Mouse (Mus musculus): ENCODE measurements around the gene Elavl3. TPM values are rescaled to one million over a fixed set of nuclear protein-coding genes. Genes with fewer than 3 reads are reported as not detected.

Elavl3 gene
- polyA plus RNA-seq, 1 experiment from 2014 or later, result 2.8 TPM

DNA sequence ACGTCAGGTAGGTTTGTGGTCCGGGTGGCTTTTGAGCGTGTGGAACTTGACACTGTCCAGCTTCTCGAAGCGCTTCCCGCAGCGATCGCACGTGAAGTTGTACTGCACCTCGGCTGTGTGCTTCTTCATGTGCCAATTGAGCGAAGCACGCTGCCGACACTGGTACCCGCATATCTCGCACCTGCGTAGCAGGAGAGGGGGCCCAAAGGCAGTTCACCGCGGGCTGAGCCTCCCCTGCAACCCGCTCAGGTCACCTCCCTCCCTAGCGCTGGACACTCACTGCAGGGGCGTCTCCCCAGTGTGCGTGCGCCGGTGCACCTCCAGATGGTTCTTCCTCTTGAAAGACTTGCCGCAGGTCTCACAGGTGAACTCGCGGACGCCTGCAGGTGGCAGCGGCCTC lies 3.9 kb upstream of the Elavl3 start:
- Histone ChIP-seq H3K9ac (no peak overlapping the region), H3K27ac (no peak overlapping the region), H3K27me3 (replicated peaks) (peaks cover 43% of the 10 kb centered on the region), H3K4me2 (replicated peaks) (no peak overlapping the region), H3K4me1 (replicated peaks) (peaks cover 23% of the 10 kb centered on the region), H3K9me3 (no peaks in the 10 kb centered on the region), H3K4me3 (replicated peaks) (no peak overlapping the region), H3K36me3 (peaks cover 23% of the 10 kb centered on the region)
- 31% methylated on average over 29 of the region's 29 CpGs for WGBS
- ATAC-seq, result no peak

DNA sequence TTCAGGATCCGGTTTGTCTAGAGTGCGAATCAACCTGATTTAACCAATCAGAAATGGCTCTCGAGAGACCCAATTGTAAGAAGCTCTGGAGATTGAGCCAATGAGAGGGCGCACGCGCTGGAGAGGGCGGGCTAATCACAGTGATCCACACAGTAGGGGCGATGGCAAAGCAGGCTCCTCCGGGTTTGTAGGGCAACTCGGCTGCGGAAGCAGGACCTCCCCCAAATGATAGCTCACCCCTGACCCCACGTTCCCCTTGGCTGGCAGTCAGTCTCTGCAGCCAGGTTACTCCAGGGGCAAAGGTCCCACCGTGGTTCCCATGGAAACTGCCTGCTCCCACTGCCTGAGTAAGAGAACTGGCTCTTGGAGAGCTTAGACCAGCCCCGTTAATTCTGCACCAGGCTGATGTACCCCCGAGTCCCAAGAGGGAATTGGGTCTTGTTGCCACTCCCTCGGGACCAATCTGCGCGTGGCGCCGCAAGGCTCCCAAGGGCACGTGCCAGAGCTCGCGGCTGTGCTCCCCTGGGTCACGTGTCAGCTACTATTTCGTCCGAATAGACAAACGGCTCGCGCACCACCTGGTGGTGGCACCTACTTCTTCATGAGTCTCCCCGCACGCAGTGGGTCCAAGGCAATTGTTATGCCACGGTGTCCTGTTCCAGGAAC lies 2.7 kb upstream of the Elavl3 start:
- Histone ChIP-seq H3K27ac (no peak overlapping the region), H3K36me3 (peaks cover 22% of the 10 kb centered on the region), H3K9me3 (no peaks in the 10 kb centered on the region), H3K4me1 (replicated peaks) (peaks cover 33% of the 10 kb centered on the region), H3K4me2 (replicated peaks) (peak overlapping the region; percentile 53), H3K9ac (no peak overlapping the region), H3K4me3 (replicated peaks) (peak overlapping the region; percentile 17; the same call in 1 of the 2 replicates), H3K27me3 (replicated peaks) (peaks cover 54% of the 10 kb centered on the region)
- WGBS, result 2% methylated on average over 32 of the region's 32 CpGs
- ATAC-seq, result peak; percentile 55

DNA sequence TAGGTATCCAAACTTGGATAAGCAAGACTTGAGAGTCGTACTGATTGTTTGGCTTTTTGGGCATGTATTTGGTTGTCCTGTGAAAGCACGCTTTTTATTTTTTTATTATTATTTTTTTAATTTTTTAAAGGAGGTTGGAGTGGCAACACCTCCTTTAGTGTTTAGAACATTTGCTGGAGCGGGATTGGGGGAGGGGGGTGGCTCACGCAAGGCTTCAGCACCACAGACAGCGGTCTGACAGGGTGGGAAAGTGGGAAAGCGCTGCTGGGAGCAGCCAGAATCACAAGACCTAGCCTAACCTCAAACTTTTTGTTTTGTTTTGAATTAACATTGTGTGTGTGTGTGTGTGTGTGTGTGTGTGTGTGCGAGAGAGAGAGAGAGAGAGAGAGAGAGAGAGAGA lies 1.8 kb upstream of the Elavl3 start:
- Histone ChIP-seq H3K9me3 (no peaks in the 10 kb centered on the region), H3K9ac (no peak overlapping the region), H3K27me3 (replicated peaks) (peaks cover 58% of the 10 kb centered on the region), H3K36me3 (peaks cover 18% of the 10 kb centered on the region), H3K4me2 (replicated peaks) (no peak overlapping the region), H3K27ac (no peak overlapping the region), H3K4me1 (replicated peaks) (peaks cover 36% of the 10 kb centered on the region), H3K4me3 (replicated peaks) (no peak overlapping the region)
- ATAC-seq, result no peak
- 24% methylated on average over 7 of the region's 7 CpGs for WGBS

DNA sequence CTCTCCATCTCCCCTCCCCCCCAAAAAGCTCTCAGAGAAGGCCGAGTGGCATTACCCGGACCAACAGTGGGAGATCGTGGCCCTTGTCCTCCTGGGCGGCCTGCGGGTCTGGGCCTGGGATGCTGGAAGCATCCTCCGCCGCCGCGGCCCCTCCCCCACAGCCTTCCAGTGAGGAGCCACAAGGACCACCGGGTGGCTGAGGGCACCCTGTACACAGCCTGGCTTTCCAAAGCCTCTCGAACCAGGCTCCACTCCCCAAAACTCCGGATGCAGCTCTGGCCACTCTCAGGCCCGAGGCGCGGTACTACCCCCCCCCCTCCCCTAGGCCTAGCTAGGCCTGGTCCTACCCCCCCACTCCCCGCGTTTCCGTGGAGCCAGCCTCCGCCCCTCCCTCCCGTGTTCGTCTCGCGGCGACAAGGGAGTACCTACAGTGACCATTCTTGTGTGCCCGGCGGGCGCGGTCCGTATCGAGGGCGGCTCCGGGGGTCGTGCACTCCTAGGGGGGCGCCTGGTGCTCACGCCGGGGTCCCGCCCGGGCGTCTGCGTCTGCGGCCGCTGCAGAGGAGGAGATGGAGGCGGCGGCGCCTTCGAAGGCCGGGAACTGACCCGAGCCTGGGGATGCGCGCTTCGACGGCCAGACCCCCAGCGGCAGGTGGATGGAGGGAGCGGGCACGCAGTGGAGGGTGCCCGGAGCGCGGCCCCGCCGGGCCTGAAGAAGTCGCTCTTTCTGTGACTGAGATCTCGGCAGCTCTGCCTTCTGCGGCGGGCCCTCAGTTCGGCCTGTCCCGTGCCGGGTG lies 464 bp downstream of the Elavl3 start:
- peaks cover 36% of the 10 kb centered on the region for H3K4me1 ChIP-seq (replicated peaks)
- no peak overlapping the region for H3K27ac ChIP-seq
- H3K9ac ChIP-seq, result no peak overlapping the region
- peak overlapping the region; percentile 35 for H3K4me3 ChIP-seq (replicated peaks)
- H3K9me3 ChIP-seq, result no peaks in the 10 kb centered on the region
- 2% methylated on average over 63 of the region's 67 CpGs for WGBS
- peak overlapping the region; percentile 79 for H3K4me2 ChIP-seq (replicated peaks)
- ATAC-seq, result no peak
- H3K27me3 ChIP-seq (replicated peaks), result peaks cover 58% of the 10 kb centered on the region
- no peaks in the 10 kb centered on the region for H3K36me3 ChIP-seq

DNA sequence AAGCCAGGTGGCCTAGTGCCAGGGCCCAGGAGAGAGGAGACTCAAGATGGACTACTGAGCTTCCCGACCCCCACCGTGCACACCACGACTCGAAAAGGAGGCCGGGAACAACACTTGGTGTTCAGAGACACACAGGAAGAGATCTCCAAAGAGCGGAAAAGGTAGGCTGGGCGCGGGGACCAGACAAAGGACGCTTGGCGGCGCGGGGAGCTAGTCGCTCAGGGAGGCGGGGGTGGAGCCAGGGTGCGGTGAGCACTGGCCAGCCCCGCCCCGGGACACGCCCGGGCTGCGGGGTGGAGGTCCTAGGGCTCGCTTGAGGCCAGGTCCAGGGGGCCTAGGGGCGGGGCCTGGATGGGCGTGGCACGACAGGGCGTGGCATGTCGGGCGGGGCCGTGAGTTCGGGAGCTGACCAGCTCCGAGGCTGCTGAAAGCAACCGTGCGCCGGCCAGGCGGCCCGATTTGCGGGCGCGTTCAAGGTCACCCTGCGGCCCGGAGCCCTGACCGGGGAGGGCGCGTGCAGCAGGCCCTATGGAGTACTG lies 1.4 kb downstream of the Elavl3 start:
- peaks cover 36% of the 10 kb centered on the region for H3K4me1 ChIP-seq (replicated peaks)
- 2% methylated on average over 43 of the region's 43 CpGs for WGBS
- peak overlapping the region; percentile 35 for H3K4me3 ChIP-seq (replicated peaks)
- H3K9me3 ChIP-seq, result no peaks in the 10 kb centered on the region
- H3K9ac ChIP-seq, result no peak overlapping the region
- peak; percentile 80 for ATAC-seq
- peak overlapping the region; percentile 79 for H3K4me2 ChIP-seq (replicated peaks)
- H3K27me3 ChIP-seq (replicated peaks), result peaks cover 53% of the 10 kb centered on the region
- no peaks in the 10 kb centered on the region for H3K36me3 ChIP-seq
- no peak overlapping the region for H3K27ac ChIP-seq

DNA sequence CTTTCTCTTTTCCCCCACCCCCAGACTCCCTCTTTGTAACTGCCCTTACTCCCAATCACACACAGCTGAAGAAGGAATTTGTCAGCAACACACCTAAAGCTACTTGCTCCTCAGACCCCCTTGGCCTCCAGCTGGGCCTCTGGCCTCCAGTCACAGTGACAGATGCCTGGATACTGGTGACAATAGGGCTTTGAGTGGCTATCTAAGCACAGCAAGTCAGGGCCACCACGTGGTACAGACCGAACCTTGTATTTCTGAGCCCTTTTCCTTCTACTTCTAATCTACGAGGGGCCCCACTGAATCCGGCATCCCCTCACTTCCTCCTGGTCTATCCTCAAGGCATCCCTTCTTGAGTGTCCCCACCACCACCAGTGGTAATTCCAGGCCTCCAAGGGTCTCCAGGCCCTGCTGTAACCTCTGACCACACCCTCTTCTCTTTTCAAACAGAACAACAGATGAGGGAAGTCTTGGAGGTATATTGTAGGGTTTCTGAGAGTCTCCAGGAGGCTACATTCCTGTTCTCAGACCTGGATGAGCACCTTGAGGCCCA lies 2.0 kb downstream of the Elavl3 start:
- Histone ChIP-seq H3K4me3 (replicated peaks) (0 out of 2 replicates have a peak overlapping the region, but pooled peaks have one; percentile 2), H3K27ac (no peak overlapping the region), H3K27me3 (replicated peaks) (peaks cover 47% of the 10 kb centered on the region), H3K4me2 (replicated peaks) (peak overlapping the region; percentile 79), H3K9me3 (no peaks in the 10 kb centered on the region), H3K9ac (no peak overlapping the region), H3K4me1 (replicated peaks) (peaks cover 34% of the 10 kb centered on the region), H3K36me3 (no peaks in the 10 kb centered on the region)
- 35% methylated on average over 4 of the region's 4 CpGs for WGBS
- peak; percentile 27 for ATAC-seq

DNA sequence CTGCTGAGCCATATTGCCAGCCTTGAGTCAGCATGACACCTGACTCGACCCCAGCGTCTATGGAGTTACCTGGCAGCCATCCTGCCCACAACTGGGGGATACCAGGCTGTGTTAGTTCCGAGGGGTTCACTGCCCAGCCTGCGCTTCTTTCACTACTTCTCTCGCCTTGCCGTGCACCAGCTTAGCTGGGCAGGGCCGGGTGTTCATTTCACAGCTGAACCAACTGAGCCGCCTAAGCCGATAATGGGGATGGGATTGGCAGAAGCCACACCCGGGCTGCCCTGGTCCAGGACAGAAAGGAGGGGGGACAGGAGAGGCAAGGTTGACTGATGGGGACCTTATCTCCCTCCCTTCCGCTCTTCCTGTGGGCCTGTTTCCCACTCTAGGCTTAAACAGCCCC lies 2.5 kb downstream of the Elavl3 start:
- H3K27me3 ChIP-seq (replicated peaks), result peaks cover 42% of the 10 kb centered on the region
- ATAC-seq, result no peak

DNA sequence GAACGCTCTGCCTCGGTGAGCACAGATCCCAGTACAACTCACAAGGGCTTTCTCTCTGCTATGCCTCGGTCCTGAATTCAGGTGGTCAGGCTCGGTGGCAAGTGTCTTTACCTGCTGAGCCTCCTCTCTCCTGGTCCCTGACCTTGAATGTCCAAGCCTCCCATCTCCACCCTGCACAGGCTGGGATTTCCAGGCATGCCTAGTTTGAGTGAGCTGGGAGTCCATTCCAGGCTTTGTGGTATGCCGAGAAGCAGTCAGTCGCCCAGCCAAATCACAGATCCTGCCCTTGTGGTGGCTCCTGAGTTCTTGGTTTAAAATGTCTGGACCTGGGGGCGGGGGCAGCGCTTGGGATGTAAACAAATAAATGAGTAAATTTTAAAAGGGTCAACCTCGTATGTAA lies 4.5 kb downstream of the Elavl3 start:
- H3K4me3 ChIP-seq (replicated peaks), result no peak overlapping the region
- H3K27ac ChIP-seq, result no peak overlapping the region
- peaks cover 28% of the 10 kb centered on the region for H3K4me1 ChIP-seq (replicated peaks)
- no peak for ATAC-seq
- peaks cover 32% of the 10 kb centered on the region for H3K27me3 ChIP-seq (replicated peaks)
- no peaks in the 10 kb centered on the region for H3K9me3 ChIP-seq
- no peak overlapping the region for H3K9ac ChIP-seq
- H3K36me3 ChIP-seq, result no peaks in the 10 kb centered on the region
- no peak overlapping the region for H3K4me2 ChIP-seq (replicated peaks)
- 52% methylated on average over 9 of the region's 9 CpGs for WGBS

More for the DNA sequence above, 2.5 kb downstream of the Elavl3 start:
- WGBS, result 59% methylated on average over 11 of the region's 11 CpGs
- Histone ChIP-seq H3K27ac (no peak overlapping the region), H3K9ac (no peak overlapping the region), H3K9me3 (no peaks in the 10 kb centered on the region), H3K4me1 (replicated peaks) (peaks cover 29% of the 10 kb centered on the region), H3K36me3 (no peaks in the 10 kb centered on the region), H3K4me2 (replicated peaks) (peak overlapping the region; percentile 17), H3K4me3 (replicated peaks) (no peak overlapping the region)

DNA sequence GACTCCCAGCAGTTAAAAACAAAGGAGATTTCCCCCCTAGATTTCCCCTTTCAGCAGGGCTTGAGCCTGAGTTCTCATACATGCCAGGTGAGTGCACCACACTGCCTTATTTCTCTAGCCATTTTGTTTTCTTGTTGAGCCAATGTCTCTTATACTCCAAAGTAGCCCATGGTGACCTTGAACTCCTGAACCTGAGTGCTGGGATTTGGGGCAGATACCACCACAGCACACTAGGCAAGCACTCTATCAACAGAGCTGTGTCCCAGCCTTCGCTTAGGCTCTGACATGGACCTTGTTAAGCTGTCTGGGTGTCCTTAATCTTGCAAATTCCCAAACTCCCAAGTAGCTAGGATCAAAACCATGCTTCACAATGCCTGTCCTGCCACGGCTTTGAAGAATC lies 10.0 kb downstream of the Elavl3 start:
- Histone ChIP-seq H3K9ac (no peak overlapping the region), H3K9me3 (no peaks in the 10 kb centered on the region), H3K4me1 (replicated peaks) (no peaks in the 10 kb centered on the region), H3K4me2 (replicated peaks) (no peak overlapping the region), H3K4me3 (replicated peaks) (no peak overlapping the region), H3K27me3 (replicated peaks) (no peaks in the 10 kb centered on the region), H3K27ac (no peak overlapping the region), H3K36me3 (no peaks in the 10 kb centered on the region)
- 55% methylated on average over 2 of the region's 2 CpGs for whole genome bisulfite sequencing
- ATAC-seq, result no peak

DNA sequence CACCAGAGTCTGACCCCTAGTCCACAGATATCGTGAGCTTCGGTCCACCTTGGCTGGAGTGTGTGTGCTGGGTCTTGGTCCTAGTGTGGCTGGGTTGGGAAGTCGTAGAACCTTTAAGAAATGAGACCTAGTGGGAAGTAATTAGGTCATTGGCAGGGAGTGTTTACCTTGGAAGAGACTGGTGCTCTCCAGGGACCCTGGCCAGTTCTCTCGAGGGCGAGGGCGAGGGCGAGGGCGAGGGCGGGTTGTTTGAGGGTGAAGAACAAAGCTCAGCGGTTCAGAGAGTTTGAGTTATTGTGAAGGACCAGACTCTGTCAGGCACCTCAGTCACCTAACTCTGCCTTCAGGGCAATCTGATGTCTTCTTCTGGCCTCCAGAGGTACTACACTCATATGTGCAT lies 14.0 kb downstream of the Elavl3 start:
- H3K36me3 ChIP-seq, result no peaks in the 10 kb centered on the region
- no peaks in the 10 kb centered on the region for H3K9me3 ChIP-seq
- no peak for ATAC-seq
- 65% methylated on average over 10 of the region's 10 CpGs for WGBS
- no peaks in the 10 kb centered on the region; the same call in 1 of the 2 replicates for H3K27me3 ChIP-seq (replicated peaks)
- no peak overlapping the region for H3K27ac ChIP-seq
- no peak overlapping the region for H3K9ac ChIP-seq
- no peak overlapping the region for H3K4me2 ChIP-seq (replicated peaks)
- no peaks in the 10 kb centered on the region for H3K4me1 ChIP-seq (replicated peaks)
- no peak overlapping the region for H3K4me3 ChIP-seq (replicated peaks)

DNA sequence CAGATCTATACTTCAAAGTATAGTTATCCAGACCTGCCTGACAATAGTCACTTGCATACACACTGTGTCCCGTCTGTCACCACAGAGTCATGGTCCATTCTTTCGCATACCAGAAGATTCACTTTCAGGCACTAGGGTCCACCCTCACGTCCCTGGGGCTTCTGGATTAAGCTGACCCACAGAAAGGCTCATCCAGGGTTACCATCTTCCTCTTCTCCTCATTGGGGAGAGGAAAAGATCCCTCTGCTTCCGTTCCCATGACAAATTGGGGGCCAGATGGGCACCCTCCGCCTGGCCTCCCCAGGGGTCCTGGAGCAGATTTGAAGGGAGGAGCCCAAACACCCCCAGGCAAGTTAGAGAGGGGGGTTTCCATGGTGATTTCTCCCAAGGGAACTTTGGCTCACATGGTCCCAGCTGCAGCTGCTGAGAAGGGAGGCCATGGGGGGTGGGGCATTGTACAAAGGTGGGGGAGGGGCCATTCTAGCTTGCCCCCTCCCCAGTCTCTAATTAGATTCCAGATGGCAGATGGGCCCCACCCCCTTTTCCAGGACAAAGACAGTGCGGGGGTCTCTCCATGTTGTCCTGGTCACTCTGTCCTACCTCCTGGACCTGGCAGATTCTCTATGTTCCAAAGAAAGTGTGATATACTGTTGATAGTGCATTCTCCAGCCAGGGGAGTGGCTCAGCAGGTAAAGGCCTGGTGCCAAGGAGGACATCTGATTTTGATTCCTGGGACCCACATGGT lies 16.4 kb downstream of the Elavl3 start:
- no peak for ATAC-seq
- Histone ChIP-seq H3K4me3 (replicated peaks) (no peak overlapping the region), H3K4me2 (replicated peaks) (no peak overlapping the region), H3K9me3 (no peaks in the 10 kb centered on the region), H3K4me1 (replicated peaks) (no peaks in the 10 kb centered on the region), H3K36me3 (no peaks in the 10 kb centered on the region), H3K27ac (no peak overlapping the region), H3K9ac (no peak overlapping the region), H3K27me3 (replicated peaks) (no peaks in the 10 kb centered on the region; the same call in 1 of the 2 replicates)
- 64% methylated on average over 6 of the region's 6 CpGs for WGBS

DNA sequence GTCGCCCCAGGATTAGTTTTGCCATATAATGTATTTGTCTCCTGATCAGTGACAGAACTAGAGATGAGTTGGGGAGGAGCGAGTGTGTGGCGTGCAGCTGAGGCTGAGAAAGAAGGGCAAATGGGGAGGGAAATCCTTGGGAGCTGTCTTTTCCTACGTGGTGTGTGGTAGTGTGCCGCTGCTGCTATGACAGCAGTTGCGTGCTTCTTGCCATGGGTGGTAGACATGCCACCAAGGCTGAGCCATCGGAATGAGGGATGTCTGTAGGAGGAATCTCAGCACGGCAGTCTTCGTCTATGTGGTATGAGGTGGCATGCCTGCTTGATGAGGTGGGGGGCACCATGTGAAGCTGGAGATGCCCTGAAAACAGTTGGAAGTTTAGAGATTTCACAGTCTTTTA lies 21.4 kb downstream of the Elavl3 start:
- no peaks in the 10 kb centered on the region for H3K36me3 ChIP-seq
- no peak overlapping the region for H3K4me3 ChIP-seq (replicated peaks)
- no peak overlapping the region for H3K27ac ChIP-seq
- no peak overlapping the region for H3K4me2 ChIP-seq (replicated peaks)
- no peak overlapping the region for H3K9ac ChIP-seq
- H3K4me1 ChIP-seq (replicated peaks), result no peaks in the 10 kb centered on the region
- H3K27me3 ChIP-seq (replicated peaks), result no peaks in the 10 kb centered on the region
- 90% methylated on average over 9 of the region's 9 CpGs for WGBS
- ATAC-seq, result no peak
- H3K9me3 ChIP-seq, result no peaks in the 10 kb centered on the region

All from intestine, embryonic 15.5 days (tissue).